Mouse (Mus musculus) kidney, postnatal 14 days (tissue): ENCODE measurements around the gene Stbd1.
A peak's percentile ranks its signal among the peaks of the same experiment; 100 is the strongest.

ENCODE experiments used
- DNase-seq: peaks from one replicate; pipeline ENCODE4 v3.0.0; 2022; ENCODE audit warnings: mixed read lengths

Stbd1 gene

DNA sequence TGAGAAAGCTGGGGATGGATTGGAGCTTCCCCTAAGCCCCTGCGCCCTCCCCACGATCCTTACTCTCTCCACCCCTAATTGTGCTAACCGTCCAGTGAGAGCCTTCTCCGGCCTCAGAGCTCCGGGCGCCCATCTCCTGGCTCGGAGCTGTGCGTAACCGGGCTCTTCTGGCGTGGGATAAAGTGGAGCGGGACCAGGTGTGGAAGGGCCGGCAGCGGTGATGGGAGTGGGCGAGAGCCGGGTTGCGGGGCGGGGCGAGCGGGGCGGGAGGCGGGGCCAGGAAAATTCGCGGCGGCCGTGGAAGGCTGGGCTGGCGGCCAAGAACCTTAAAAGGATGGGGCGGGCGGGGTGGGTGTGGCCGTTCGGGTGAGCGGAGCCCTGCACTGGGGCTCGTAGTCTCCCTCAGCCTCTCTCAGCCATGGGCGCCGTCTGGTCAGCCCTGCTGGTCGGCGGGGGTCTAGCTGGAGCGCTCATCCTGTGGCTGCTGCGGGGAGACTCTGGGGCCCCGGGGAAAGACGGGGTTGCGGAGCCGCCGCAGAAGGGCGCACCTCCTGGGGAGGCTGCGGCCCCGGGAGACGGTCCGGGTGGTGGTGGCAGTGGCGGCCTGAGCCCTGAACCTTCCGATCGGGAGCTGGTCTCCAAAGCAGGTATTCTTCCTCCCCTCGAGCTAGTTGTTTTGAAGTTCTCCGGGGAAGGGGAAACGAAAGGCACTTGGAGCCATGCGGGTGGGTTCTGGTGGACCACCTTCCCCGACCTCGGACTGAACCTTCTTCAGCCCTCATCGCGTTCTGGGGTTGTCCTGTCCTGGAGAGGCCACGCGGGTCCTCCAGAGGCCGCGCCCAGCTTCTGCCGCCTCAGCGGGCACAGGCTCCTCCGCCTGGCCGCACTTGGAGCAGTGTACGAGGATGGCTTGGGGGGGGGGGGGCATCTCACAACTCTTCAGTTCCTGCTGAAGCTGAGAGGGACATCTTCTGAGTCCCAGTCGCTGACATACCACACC lies at the start of gene Stbd1:
Gene Stbd1 (plus strand): TSS at position 351 of the 1,000 bp plus-strand sequence.
- peak; percentile 80 for DNase-seq

DNA sequence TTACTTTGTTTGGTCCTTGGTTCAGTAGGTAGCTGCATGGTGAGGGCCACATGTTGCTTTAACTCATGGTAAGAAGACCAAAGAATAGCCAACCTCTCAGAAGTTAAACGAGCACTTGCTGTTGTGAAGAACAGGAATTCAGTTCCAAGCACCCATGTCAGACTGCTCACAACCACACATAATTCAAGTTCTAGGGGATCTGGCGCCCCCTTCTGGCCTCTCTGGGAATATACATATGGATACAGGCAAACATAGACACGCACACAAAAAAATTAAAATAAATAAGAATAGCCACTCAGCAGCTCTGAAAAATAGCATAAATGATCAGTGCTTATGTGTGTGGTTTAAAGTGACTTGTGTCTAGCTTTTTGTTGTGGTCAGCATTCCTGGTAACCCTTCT lies 48.9 kb upstream of the Stbd1 start:
- no peak for DNase-seq

DNA sequence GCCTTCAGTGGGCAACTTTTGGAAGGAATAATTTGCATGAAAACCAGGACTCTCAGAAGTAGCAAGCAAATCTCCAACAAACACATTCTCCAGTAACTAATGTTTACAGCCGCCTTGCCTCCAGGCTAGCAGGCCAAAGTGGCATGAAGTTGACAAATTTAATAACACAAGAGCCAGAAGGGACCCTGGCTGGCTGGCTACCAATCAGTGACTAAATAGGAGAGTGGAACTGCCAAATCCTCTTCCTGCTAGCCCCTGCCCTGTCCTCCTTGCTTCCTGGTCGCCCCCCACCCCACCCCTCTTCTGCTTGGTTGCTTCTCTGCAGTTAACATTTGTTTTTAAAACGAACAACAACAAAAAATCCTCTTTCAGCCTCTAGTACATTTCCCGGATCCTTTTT lies 48.4 kb upstream of the Stbd1 start:
- peak; percentile 26 for DNase-seq

DNA sequence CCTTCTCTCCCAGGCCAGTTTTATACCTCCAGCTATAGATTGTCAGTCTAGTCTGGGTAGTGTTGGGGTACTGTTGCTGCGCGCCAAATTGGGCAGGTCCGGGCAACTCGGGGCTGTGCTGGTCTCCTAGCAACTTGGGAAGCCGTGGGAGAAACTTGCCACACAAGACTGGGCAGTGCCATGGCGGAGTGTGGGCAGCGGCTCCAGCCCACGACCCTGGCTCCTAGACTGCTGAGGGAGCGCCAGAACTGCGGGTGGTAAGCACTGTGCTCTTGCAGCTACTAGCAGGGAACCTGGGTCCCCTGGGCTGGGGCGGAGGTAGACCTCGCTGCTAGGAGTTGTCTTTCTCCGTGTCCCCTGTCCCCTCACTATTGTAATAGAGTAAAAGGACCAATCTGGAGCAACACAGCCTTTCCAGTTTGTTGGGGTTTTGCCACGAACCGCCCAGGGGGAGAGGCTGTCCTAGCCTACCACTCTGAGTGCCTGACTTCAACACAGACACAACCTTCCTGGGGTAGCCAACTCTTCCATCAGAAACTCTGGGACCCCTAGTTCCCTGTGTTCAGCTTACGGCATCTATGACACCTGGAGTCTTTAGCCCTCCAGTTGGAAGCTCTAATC lies 47.8 kb upstream of the Stbd1 start, which contains the start of gene Fam47e:
Gene Fam47e (plus strand): TSS at position 179 of the 621 bp plus-strand sequence.
- DNase-seq = peak; percentile 37

DNA sequence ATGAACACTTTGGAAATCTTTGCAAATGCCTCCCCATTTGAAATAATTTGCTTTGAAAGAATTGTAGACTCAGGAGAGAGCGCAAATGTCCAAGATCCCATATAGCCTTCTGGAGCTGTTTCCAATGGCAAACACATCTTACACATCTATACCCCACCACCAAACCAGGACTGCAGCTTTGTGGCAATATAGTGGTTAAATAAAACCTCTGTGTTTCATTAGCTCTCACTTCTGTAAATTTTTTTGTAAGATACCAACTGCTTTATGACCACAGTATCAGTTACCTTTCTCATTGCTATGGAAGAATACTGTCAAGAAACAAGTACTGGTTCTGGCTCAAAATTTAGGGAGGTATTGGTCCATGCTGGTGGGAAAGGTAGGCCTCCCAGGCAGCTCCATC lies 46.9 kb upstream of the Stbd1 start:
- DNase-seq = no peak

DNA sequence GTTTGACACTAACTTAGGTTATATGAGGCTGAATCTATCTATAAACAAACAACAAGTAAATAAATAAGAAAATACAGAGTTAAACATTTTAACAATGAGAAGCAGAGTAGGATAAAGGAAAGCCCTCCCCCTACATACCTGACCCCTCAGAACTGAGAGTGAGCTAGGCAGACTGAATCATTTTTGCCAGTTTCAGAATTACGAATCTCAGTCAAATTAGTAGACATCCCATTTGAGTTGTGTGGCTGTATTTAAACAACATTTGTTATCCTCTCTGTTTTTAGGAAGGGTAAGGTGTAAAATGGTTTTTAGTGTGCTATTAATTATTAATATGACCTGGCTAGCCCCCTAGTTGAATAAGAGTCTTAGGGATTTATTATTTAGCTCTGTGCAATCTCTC lies 45.3 kb upstream of the Stbd1 start:
- DNase-seq = no peak

DNA sequence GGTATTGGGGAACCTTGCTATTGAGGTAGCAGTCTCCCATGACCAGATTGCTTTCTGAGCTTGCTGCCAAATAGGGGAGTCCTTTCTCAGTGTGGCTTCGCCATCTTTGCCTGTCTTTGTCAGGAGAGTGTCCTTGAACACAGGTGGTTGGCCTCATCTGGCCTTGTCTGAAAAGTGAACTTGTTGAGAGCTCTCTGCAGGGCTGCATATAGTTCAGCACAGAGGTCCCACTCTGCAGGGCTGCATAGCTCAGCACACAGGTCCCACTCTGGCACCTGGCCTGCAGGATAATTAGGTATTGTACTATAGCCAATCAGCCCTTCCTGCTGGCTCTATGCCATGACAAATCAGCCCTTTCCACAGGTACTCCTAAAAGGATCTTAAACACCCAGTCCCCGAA lies 42.6 kb upstream of the Stbd1 start:
- DNase-seq = no peak

DNA sequence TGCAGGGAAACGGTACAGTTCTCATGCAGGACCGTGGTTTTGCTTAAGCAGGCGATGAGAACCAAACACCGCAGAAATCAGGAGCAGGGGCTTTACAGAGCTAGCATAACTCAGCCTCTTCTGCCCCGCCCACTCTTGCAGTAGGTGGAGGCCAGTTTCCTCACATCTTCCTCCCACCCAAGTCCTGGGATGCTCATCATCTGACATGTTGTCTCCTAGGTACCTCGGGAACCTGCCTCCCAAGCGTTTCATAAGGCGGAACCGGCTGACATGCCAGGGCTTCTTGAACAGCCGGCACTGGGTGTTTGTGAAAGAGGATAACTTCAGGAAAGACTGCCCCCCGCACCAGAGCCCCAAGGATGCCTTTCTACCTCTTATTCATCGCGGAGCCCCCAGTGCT lies 40.8 kb upstream of the Stbd1 start:
- DNase-seq = no peak

DNA sequence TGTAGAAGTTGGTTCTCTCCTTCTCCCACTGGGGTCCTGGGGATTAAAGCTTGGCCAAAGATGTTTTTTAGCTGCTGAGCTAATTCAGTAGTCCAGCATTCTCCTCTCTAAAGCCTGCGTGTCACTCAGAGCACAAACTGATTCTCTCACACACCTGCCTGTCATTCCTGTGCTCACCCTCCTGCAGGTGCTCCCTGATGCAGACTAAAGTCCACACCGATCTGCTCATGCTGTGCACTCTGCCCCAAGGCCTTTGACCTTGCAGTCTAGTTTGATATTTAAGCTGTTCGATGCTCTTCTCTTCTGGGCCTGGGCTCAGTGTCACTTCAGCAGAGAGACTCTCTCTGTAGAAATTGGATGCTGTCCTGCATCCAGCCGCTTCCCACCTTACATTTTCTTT lies 31.6 kb upstream of the Stbd1 start:
- peak; percentile 14 for DNase-seq

DNA sequence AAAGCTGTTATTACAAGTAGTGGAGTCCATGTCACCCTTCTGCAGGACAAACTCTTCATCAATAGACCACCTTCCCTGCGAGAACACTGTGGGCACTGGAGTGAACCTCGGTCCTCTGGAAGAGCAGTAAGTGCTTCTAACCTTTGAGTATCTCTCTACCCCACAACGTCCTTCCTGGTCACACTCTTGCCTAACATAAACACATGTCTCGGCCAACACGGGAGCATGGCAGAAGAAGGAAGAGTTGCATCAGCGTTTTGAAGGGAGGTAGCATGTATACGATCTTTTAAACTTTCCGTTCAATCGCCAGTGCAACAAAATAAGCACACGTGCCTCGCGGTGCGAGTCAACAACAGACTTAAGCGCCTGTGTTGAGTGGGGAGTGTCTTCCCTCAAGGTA lies 23.3 kb upstream of the Stbd1 start:
- DNase-seq = no peak

DNA sequence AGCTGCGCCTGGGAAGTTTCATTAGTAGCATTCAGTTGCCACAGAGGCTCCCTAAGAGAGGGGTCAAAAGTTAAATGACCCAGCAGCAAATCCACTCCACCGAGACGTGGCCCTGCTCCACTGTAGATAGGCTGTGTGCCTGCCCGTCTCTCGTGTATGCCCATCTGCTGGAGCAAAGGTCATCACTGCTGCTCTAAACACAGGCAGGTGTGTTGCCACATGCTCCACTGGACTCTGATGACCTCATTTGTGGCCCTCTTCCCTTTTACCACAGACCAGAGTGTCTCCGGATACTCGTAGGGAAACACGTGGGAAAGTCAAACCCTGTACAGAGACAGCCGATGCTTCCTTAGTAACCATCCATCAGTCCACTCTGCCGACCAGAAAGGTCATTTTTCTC lies 16.9 kb upstream of the Stbd1 start:
- peak; percentile 7 for DNase-seq

DNA sequence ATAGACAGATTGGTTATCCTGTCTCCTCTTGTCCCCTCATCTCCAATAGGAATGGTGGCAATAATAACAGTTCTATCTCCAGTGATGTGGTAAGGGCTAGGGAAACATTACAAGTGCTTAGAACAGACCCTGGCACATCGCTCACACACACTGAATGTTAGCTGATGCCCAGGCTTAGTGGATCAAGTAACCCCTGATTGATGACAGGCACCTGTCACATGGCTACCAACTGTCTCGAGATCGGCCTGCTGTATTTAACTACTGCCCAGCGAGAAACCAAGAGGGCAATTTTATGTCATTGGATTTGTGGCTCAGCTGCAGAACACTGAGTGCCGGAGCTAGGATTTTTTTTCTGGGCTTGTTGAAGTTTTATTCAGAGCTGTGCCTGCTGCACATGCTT lies 7.8 kb upstream of the Stbd1 start:
- no peak for DNase-seq

DNA sequence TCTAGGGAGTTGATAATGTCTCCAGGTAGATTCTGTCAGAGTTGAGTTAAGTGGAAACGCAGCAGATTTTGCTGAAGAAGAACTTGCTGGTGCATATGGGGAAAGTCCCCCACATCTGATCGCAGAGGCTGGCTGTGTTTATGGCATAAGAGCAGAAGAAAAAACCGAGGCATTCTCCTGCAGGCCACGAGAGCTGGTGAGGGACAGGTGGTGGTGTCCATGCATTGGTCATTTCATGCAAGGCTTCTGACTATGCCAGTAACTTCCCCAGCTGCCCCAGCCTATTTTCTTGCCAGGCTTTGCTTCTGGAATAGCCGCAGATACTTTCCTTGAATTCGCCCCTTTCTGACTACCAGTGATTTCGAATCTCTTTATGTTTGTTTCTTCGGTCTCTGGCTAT lies 6.0 kb upstream of the Stbd1 start:
- DNase-seq = no peak

DNA sequence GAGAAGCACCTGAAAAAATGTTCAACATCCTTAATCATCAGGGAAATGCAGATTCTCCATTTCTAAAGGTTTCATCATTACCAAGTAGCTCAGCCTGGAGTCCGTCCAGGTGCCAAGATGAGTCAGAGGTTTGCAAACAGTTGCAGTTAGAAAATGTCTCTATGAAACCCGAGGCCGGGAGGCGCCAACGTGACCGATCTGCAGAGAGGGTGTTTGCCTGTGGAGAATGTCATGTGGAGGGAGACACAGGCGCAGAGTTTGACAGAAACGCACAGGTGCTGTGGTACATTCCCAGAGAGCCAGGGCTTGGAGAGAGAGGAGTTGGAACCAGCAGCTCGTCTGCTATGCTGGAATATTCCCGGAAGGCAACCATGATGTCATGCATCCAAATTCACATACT lies 3.8 kb upstream of the Stbd1 start:
- DNase-seq = no peak

DNA sequence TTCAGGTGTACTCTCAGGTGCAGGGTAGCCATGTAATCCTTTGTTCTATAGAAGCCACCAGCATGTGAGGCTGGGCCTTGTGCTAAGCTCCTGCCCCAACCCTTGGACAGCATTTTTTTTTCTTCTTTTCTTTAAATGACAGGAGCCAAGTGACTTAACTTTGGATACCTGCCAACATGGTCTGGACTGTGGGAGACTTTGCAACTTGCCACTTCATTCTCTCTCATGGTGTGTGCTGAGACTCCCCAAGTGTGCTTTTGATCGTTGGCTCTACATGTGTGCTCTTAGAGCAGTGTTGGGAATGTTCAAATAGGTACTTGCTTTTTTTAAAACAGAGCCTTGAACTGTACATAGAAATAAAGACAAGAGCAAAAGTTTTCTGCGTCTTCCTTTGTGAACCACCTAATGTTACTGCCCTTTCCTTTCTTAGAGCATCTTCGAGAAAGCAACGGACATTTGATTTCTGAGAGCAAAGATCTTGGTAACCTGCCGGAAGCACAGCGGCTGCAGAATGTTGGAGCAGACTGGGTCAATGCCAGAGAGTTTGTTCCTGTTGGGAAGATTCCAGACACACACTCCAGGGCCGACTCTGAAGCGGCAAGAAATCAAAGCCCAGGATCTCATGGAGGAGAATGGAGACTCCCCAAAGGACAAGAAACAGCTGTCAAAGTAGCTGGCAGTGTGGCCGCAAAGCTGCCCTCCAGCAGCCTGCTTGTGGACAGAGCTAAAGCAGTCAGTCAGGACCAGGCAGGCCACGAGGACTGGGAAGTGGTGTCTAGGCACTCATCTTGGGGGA lies 1.8 kb downstream of the Stbd1 start:
- DNase-seq = peak; percentile 70

DNA sequence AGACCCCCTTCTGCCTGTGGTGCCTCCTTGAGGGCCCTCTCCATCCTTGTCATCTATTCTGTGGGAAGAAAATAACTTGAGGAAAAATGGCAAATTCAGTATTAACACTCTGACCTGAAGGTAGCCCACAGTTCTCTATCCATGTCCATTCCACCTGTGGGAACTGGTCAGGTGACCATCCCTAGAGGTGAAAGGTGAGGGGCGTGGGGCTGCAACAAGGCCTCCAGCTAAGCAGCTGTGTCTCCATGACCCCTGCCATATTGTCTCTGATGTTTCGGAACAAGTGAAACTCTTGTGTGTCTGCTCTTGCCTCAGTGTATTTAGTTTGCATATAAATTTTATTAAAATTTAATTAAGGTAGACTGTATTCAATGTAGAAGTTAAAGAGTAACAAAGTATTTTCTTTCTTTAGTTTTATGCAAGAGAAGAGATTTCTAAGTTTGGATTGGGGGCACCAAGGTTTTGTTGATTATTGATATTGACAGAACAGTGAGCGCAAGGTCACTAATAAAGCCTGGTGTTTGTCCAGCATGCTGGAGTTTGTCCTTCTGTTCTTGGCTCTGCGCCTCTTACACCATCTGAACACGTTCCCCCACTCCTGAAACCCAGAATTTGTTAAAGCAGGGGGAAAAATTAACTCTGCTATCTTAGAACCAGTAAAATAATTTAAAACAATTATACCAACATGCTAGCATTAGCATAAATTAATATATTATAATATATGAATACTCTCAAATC lies 4.8 kb downstream of the Stbd1 start:
- DNase-seq = no peak

DNA sequence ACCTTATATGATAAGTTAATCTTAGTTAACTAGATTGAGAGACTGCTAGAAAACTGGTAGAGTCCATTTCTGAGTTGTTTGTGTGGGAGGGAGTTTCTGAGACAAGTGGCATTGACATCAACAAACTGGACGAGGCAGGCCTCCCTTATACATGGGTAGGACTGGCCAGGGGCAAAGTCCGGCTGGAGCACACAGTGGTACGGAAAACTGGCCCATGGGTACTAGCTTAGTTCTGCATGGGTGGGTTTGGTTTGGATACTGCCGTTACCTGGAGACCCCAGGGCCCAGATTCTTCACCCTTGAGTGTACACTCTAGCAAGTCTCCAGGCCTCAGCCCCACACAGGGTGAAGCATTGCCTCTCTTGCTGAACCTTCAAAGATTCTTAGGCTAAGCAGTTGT lies 9.9 kb downstream of the Stbd1 start:
- DNase-seq = no peak

DNA sequence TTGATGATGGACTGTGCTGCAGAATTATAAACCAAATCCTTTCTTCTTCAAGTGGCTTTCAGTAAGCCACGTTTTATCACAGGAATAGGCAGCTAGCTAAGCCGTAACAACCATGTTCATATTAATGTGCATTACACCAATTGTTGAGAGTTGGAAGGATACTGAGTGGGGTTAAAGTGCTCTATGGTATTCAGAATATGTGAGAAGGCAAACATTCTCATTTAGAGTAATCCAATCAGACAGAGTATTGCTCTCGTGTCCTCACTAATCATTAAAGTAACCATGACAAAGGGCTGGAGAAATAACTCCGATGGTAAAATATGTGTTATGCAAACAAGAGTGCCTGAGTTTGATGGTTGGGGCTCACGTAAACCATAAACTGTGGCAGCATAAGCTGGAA lies 19.0 kb downstream of the Stbd1 start:
- no peak for DNase-seq

DNA sequence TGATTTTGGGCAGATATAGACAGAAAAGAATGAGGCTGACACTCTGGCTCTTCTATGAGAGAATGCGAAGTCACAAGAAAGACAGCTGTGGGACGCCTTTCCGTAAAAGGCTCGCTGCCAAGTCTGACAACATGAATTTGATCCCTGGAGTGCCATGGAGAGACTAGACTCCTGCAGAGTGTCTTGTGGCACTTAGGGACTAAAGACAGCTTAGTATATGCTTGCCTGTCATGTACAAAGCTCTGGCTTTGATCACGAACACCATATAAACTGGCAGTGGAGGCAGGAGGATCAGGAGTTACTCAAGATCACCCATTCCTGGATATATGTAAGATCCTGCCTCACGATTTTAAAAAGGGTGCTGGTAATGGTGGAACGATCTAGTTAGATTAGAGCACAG lies 25.1 kb downstream of the Stbd1 start:
- no peak for DNase-seq

DNA sequence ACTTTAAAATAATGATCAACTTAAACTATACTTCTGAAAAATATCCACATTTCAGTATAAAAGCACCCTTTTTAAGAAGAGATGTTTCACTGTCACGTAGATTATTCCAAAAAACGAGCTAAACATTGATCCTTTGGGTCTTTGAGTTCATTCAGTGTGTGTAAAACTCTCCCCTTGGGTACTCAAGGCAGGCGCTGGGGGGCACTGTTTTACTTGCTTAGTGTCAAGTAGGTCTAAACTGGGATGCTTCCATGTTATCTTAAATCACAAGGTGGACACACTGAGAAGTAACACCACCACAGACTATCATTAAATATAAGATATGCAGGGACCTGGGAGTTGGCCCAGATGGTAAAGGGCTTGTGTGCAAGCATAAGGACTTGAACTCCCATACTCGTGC lies 30.7 kb downstream of the Stbd1 start:
- no peak for DNase-seq

DNA sequence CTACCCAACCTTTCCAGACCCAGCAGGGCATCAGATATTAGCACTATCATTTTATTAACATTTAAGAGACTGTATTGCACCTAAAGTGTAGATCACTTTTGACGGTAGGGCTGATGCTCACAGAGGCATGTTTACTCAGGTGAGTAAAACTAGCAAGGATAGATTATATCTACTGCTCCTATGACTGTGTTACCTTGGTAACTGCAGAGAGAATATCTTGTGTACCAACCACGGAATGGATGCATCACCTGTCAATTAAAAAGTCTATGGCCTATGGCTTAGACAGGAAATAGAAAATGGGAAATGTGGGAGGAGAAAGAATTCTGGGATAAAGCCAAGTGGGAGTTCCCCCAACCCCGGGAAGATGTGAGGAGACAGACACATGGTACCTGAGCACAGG lies 32.1 kb downstream of the Stbd1 start:
- DNase-seq = no peak

DNA sequence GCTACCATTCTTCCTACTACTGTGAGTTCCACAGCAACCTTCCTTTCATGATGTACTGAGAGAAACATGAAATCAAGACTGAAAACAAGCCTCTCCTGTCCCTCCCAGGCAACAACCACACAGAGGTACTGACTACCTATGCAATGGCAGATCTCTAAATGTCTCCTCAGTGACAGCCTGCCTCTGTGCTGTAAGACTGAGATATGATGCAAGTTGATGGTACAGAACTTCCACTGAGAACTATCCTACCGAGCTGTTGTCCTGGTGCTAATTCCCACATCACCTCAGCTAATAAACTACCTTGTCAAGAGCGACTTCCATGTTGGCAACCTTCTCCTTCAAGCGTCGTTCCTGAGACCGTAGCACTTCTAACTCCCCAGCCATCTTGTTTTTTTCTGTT lies 33.0 kb downstream of the Stbd1 start:
- no peak for DNase-seq

DNA sequence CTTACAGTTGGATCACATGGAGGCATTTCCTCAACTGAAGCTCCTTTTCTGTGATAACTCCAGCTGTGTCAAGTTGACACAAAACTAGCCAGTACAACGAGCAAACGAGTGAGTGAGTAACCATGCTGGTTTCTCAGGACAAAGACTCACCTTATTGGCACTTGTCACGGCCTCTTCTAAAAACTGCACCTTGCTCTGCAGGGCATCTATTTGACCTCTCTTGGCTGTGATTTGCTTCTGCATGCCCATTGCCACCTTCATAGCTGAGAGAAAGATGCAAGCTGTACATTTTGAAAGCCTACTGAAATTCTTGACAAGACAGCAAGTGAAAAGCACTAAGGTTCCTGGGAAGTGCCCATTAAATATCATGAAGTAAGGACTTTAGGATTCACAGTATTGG lies 38.0 kb downstream of the Stbd1 start:
- DNase-seq = no peak
